Mouse (Mus musculus): ENCODE measurements around the gene Pawr. TPM values are rescaled to one million over a fixed set of nuclear protein-coding genes. Genes with fewer than 3 reads are reported as not detected.
A peak's percentile ranks its signal among the peaks of the same experiment; 100 is the strongest.

Pawr gene
- total RNA-seq, 1 experiment from 2014 or later, result 10.9 TPM

- DNase-seq, result no peak
Measured at GRCm38 (mm10) chr10:108355392-108355775, 23.5 kb downstream of the Pawr start.

GRCm38 (mm10) chr10:108356601-108357187 lies 24.8 kb downstream of the Pawr start:
- DNase-seq, result no peak

DNA sequence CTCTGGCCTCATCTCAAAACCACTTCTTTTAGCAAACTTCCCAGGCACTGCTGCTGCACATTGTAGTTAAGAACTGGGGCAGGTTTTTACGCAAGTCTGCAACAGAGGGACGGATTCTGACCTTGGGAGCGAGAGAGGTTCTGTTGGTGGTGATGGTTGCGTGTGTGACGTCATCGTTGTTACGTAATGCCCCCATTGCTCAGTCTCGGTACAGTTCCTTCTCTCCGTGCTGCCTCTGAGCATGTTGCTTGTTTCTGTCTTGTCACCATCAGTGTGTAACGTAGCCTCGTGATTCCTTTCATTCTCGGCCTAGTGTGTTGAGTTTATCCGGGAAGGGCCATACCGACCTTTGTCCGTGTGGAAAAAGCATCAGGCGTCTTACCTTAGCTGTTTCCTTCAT lies 28.1 kb downstream of the Pawr start:
- peak; percentile 51 for DNase-seq

DNA sequence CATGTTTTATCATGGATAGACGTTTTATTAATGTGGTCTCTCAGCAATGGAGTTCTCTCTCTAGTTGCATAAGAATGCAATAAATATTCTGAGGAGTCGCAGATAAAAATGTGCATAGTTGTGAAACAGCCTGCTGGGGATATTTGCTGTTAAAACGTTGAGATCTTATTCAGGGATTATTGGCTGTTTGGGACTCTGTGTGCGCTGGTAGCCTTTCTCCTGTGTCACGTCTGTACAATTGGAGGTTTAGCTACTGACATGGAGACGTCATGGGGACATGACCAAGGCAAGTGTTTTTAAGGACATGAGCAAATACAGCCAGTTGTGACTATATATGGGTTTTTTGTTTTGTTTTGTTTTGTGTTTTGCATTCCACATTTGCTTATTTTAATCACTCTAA lies 28.9 kb downstream of the Pawr start:
- no peak for DNase-seq

GRCm38 (mm10) chr10:108361419-108362155 lies 29.7 kb downstream of the Pawr start:
- DNase-seq, result no peak

DNA sequence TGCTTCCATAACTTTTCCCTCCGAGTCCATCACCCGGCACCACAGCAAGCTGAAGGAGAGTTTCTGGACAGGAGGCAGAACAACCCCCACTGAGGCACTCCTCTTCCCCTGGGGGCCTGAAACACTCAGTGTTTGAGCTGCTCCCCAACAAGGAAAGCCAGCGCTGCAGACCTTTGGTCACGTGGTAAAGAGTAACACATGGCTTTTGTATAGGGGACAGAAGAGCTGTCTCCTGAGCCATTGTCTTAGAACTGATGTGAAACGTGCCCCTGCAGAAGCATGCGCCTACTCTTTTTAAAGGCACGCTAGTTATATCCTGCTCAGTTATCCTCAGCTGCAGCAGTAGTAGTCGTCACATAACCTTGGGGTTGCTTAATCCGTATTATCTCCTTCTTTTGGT lies 32.0 kb downstream of the Pawr start:
- DNase-seq, result no peak

GRCm38 (mm10) chr10:108364946-108365719 lies 33.2 kb downstream of the Pawr start:
- DNase-seq, result no peak

DNA sequence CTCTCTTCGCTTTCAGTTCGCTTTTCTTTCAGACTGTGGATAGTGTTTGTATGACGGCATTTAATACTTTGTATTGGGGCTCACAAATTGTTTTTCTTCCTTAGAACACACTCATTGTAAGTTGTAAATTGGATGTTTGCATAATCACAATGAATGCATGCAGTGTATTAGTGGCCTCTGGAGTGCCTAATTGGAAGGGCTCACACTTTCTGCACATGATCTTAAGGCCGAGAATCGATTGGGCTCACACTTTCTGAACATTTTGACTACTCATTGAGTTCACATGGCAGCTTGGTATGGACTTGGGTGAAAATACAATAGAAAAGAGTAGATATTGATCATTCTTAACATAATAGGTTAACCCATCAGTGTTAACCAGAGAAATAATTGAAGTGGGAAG lies 34.3 kb downstream of the Pawr start:
- DNase-seq, result no peak

GRCm38 (mm10) chr10:108368358-108368757 lies 36.4 kb downstream of the Pawr start:
- no peak for DNase-seq

- DNase-seq, result no peak
Measured at GRCm38 (mm10) chr10:108372258-108372657, 40.3 kb downstream of the Pawr start.

DNA sequence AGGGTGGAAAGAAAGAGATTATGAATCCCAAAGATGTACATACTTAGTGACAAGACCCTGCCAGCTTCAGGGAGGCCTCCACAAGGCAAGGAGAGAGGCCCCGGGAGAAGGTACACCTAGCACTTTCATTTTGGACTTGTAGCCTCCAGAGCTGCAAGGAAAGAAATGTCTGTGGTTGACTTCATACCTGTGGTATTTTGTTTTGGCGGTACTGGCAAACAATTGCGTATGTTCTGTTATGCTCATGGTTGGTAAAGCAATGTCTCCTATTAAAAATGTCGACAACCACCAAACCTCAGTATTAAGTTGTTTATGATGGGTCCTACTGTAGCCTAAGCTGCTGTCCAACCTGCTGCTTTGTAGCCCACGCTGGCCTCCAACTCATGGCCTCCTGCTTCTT lies 40.9 kb downstream of the Pawr start:
- no peak for DNase-seq

- DNase-seq, result no peak
Measured at GRCm38 (mm10) chr10:108375796-108376195, 43.9 kb downstream of the Pawr start.

GRCm38 (mm10) chr10:108376366-108376765 lies 44.4 kb downstream of the Pawr start:
- no peak for DNase-seq

DNA sequence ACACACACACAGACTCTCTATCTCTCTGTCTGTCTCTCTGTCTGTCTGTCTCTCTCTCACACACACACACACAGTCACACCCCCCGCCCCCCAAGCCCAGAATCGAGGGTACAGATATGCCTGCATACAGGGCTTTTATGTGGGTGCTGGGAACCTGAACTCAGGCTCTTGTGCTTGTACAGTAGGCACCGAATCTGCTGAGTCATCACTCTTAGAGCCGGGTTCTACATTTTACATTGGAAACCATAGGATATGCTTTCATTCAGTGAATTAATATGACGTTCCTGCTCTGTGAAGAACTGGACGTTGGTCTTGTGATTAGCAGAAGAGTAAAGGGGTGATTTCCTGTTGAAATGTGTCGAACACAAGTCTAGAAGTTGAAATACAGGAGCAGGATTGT lies 45.4 kb downstream of the Pawr start:
- DNase-seq, result no peak

GRCm38 (mm10) chr10:108378062-108378461 lies 46.1 kb downstream of the Pawr start:
- DNase-seq, result no peak

DNA sequence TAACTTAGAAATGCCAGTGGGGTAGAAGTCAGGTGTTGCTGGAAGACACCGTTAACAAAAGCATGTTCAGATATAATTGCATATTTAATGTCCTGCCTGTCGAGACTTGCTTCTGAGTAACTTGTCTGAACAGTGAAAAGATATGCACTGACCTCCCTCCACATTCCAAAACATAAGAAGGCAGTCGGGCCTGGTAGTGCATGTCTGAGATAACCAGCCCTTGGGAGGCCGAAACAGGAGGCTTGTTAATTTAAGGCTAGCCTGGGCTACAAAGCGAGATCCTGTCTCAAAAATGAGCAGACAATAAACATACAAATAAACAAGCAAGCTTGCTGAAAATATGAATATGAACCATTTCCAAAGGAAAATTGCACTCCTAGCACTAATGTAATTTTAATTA lies 46.6 kb downstream of the Pawr start:
- no peak for DNase-seq

GRCm38 (mm10) chr10:108380715-108381114 lies 48.8 kb downstream of the Pawr start:
- DNase-seq, result peak; percentile 24

DNA sequence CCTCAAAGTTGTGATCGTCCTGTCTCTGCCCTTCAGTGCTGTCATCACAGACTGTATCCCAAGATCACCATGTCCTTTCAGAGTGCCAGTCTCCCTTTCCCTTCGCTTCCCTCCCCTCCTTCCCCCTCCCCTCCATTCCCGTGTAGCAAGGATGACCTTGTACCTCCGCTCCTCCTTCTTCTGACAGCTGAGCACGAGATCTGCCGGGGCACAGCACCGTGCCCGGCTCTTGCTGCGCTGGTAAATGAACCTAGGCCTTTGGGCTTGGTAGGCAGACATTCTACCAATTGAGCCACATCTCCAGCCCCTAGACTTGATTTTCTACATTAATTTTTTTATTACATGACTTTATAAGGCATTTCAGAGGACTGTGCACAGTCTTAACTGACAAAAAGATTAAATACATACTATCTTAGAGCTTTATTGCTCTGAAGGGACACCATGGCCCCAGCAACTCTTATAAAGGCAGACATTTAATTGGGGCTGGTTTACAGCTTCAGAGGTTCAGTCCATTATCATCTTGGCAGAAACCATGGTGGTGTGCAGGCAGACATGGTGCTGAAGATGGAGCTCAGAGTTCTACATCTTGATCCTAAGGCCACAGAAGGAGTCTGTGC lies 52.3 kb downstream of the Pawr start:
- no peak for DNase-seq

- DNase-seq, result no peak
Measured at GRCm38 (mm10) chr10:108385480-108385955, 53.6 kb downstream of the Pawr start.

GRCm38 (mm10) chr10:108388410-108388915 lies 56.5 kb downstream of the Pawr start:
- no peak for DNase-seq

DNA sequence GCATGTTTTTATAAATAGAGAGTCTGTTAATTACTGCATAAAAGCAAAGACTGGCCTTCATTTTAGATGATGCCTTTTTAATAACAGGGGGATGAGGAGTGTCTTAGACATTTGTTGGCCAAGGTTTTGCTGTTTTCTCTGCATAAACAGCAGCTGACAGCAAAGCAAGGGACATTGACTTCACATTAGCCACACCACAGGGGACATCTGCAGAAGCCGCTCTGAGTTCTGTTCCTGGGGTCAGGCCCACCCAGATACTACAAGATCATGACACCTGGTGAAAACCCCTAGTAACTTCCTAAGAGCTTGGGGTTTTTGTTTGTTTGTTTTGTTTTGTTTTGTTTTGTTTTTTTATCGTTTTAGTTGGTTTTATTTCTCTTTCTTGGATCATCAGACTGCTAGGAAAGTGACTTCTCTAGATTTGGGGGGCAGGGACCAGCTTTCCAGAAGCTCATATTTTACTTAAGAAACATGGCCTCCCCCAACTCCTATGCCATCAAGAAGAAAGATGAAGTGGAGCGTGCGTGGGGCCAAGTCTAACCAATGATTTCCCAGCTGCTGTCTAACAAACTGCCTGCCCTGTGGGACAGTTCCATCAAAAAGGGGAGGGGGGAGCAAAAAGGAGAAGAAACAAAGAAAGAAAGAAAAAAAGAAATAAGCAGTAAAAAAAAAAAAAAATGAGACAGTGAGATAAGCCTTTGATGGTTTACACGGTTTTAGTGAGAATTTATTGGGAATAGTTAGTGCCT lies 57.4 kb downstream of the Pawr start:
- no peak for DNase-seq

- peak; percentile 14 for DNase-seq
Measured at GRCm38 (mm10) chr10:108389927-108390287, 58.0 kb downstream of the Pawr start.
